Mouse (Mus musculus) cerebellum, adult 2 months (tissue): ENCODE measurements around the gene Ret.

Experiments
- CTCF ChIP-seq: fragments of 200-500 bp; IDR thresholded peaks from 2 replicates; pipeline ENCODE4 v1.5.1; 2011; ENCODE audit warnings: low read depth, mild to moderate bottlenecking, control low read depth, low read length, moderate library complexity, borderline replicate concordance; ENCODE audit not compliant: insufficient read depth
- POLR2A ChIP-seq: fragments of 200-500 bp; IDR thresholded peaks from 2 replicates; pipeline ENCODE4 v1.6.1; 2011; ENCODE audit warnings: low read length, control low read depth, borderline replicate concordance; ENCODE audit not compliant: insufficient read depth

GRCm38 (mm10) chr6:118192882-118193281, 4.6 kb downstream of the Ret start:
- TF ChIP-seq POLR2A, result no peak
- TF ChIP-seq CTCF, result no peak
